Mouse (Mus musculus) forebrain, embryonic 13.5 days (tissue): ENCODE results near the gene Mrps33. TPM values are rescaled to one million over a fixed set of nuclear protein-coding genes. Genes with fewer than 3 reads are reported as not detected.

Source experiments
- ATAC-seq: fragments of 200-750 bp; cut with Nextera tagmentation; 2 replicates; pipeline ENCODE4 v1.8.0; 2017
- H3K27ac ChIP-seq: fragments of 300-500 bp; sonication (generic); 2 replicates; pipeline ENCODE4 v1.5.1; 2015; ENCODE audit warnings: inconsistent platforms, mild to moderate bottlenecking, moderate library complexity
- H3K27me3 ChIP-seq: fragments of 300-500 bp; sonication (generic); 2 replicates; pipeline ENCODE4 v1.6.1; 2015; ENCODE audit warnings: mild to moderate bottlenecking, inconsistent platforms
- H3K36me3 ChIP-seq: fragments of 300-500 bp; sonication (generic); 2 replicates; pipeline ENCODE4 v1.6.1; 2015; ENCODE audit warnings: mild to moderate bottlenecking, inconsistent platforms; ENCODE audit not compliant: poor library complexity, severe bottlenecking
- H3K4me1 ChIP-seq: fragments of 300-500 bp; sonication (generic); 2 replicates; pipeline ENCODE4 v1.6.1; 2015; ENCODE audit warnings: inconsistent platforms
- H3K4me2 ChIP-seq: fragments of 300-500 bp; sonication (generic); 2 replicates; pipeline ENCODE4 v1.6.1; 2015; ENCODE audit warnings: inconsistent platforms, mild to moderate bottlenecking, moderate library complexity
- H3K4me3 ChIP-seq: fragments of 300-500 bp; sonication (generic); 2 replicates; pipeline ENCODE4 v1.5.1; 2015; ENCODE audit warnings: mild to moderate bottlenecking, inconsistent platforms
- H3K9ac ChIP-seq: fragments of 300-500 bp; sonication (generic); 2 replicates; pipeline ENCODE4 v1.6.1; 2015; ENCODE audit warnings: mild to moderate bottlenecking, inconsistent platforms
- H3K9me3 ChIP-seq: fragments of 300-500 bp; sonication (generic); replicated peaks from 2 replicates; pipeline ENCODE4 v1.6.1; 2016; ENCODE audit warnings: inconsistent platforms
- WGBS: fragments of 180-500 bp; shearing (Covaris S2); methylation state at CpG from one replicate; pipeline ENCODE4 v1.1.7; 2015; 5-methylcytosine and 5-hydroxymethylcytosine counted together
- polyA plus RNA-seq: library from polyadenylated mRNA; unstranded; fragments of >200 nt; fragmentation: Nextera tagmentation; extraction: Ambion mirVana; gene quantifications from 2 replicates; pipeline ENCODE4 v1.2.1, GENCODE M21; 2015

Gene Mrps33
- polyA plus RNA-seq, 1 experiment from 2014 or later = 293 TPM

GRCm38 (mm10) chr6:39776275-39776674 lies 34.5 kb downstream of the Mrps33 start:
- no peaks in the 10 kb centered on the region for H3K9me3 ChIP-seq
- H3K9ac ChIP-seq = no peak overlapping the region
- H3K36me3 ChIP-seq = no peaks in the 10 kb centered on the region
- no peak for ATAC-seq
- 96% methylated on average over 6 of the region's 6 CpGs for WGBS
- no peak overlapping the region for H3K4me2 ChIP-seq
- no peak overlapping the region for H3K27ac ChIP-seq
- peaks cover 7% of the 10 kb centered on the region; the same call in 1 of the 2 replicates for H3K4me1 ChIP-seq
- no peaks in the 10 kb centered on the region for H3K27me3 ChIP-seq
- no peak overlapping the region for H3K4me3 ChIP-seq

- H3K4me2 ChIP-seq = no peak overlapping the region
- H3K27me3 ChIP-seq = no peaks in the 10 kb centered on the region
- WGBS = 90% methylated on average over 9 of the region's 9 CpGs
- H3K36me3 ChIP-seq = no peaks in the 10 kb centered on the region
- H3K9me3 ChIP-seq = no peaks in the 10 kb centered on the region
- no peak for ATAC-seq
- no peak overlapping the region for H3K27ac ChIP-seq
- no peak overlapping the region for H3K4me3 ChIP-seq
- no peak overlapping the region for H3K9ac ChIP-seq
- no peaks in the 10 kb centered on the region for H3K4me1 ChIP-seq
Observed at GRCm38 (mm10) chr6:39775029-39775428, 35.8 kb downstream of the Mrps33 start.

- ATAC-seq = no peak
- H3K27ac ChIP-seq = no peak overlapping the region
Observed at GRCm38 (mm10) chr6:39757229-39757628, 53.6 kb downstream of the Mrps33 start.

More at GRCm38 (mm10) chr6:39757229-39757628, 53.6 kb downstream of the Mrps33 start:
- Histone ChIP-seq H3K27me3 (no peaks in the 10 kb centered on the region), H3K4me3 (no peak overlapping the region), H3K4me2 (no peak overlapping the region), H3K9me3 (no peaks in the 10 kb centered on the region), H3K36me3 (no peaks in the 10 kb centered on the region), H3K4me1 (no peaks in the 10 kb centered on the region), H3K9ac (no peak overlapping the region)
- 88% methylated on average over 2 of the region's 2 CpGs for WGBS

Other genes starting within 250 kb of the Mrps33 start
- gene Adck2, start 237.1 kb downstream of the Mrps33 start, polyA plus RNA-seq = 35.7 and 39.0 TPM in 2 replicates
- 0.79 TPM in 1 of 2 replicates, not detected in the other for gene Gm42420, start 225.2 kb downstream of the Mrps33 start, polyA plus RNA-seq
- 325 and 354 TPM in 2 replicates for gene Ndufb2, start 218.4 kb downstream of the Mrps33 start, polyA plus RNA-seq
- gene Braf, start 85.5 kb downstream of the Mrps33 start, polyA plus RNA-seq = 18.4 and 20.2 TPM in 2 replicates
- gene Tmem178b, start 62.3 kb upstream of the Mrps33 start, polyA plus RNA-seq = 16.4 and 21.1 TPM in 2 replicates